Mouse (Mus musculus): Measurements from ENCODE around the gene Mmp14. TPM values are rescaled to one million over a fixed set of nuclear protein-coding genes. Genes with fewer than 3 reads are reported as not detected.

Mmp14 gene
- total and polyA plus RNA-seq, 3 experiments = 19.4 to 29.9 TPM; not detected in 1

GRCm38 (mm10) chr14:54439610-54440009 is 8.2 kb downstream of the Mmp14 start:
- no peak for DNase-seq (ENCODE audit: low read depth, low spot score)
- Histone ChIP-seq H3K27ac (ENCODE audit: control insufficient read depth, low read depth, low read length) (no peak overlapping the region), H3K9ac (ENCODE audit: control insufficient read depth, low read depth, low read length, poor library complexity, severe bottlenecking) (no peak overlapping the region), H3K79me2 (ENCODE audit: control insufficient read depth, insufficient read depth, low read length, poor library complexity) (no peaks in the 10 kb centered on the region), H3K27me3 (ENCODE audit: control insufficient read depth in 1 of 2, insufficient read depth in 2 of 2, low read length in 2 of 2) (no peaks in the 10 kb centered on the region), H3K4me1 (ENCODE audit: control insufficient read depth in 1 of 2, insufficient read depth in 2 of 2, low read length in 2 of 2) (peaks cover 0 to 6% of the 10 kb centered on the region in 2 experiments; a peak in 3 of 4 replicates), H3K9me3 (replicated peaks; ENCODE audit: insufficient read depth, low read length) (no peaks in the 10 kb centered on the region), H3K4me3 (ENCODE audit: control insufficient read depth in 1 of 2, insufficient read depth in 1 of 2, low read depth in 2 of 2, low read length in 2 of 2) (no peak overlapping the region), H3K36me3 (ENCODE audit: control insufficient read depth in 1 of 2, insufficient read depth in 2 of 2, low read length in 2 of 2) (peaks cover 0 to 2% of the 10 kb centered on the region in 2 experiments; a peak in 1 of 4 replicates)
- no peak for TF ChIP-seq HCFC1 (IDR thresholded peaks at IDR 0.05; ENCODE audit: low read depth, low read length)
- no peak for TF ChIP-seq MXI1 (IDR thresholded peaks at IDR 0.05; ENCODE audit: low read depth, low read length)

- no peaks in the 10 kb centered on the region for H3K27me3 ChIP-seq (ENCODE audit: control insufficient read depth in 1 of 2, insufficient read depth in 2 of 2, low read length in 2 of 2)
- H3K4me1 ChIP-seq (ENCODE audit: control insufficient read depth in 1 of 2, insufficient read depth in 2 of 2, low read length in 2 of 2) = peaks cover 3 to 9% of the 10 kb centered on the region in 2 experiments
- DNase-seq (ENCODE audit: low read depth, low spot score) = no peak
- H3K9me3 ChIP-seq (replicated peaks; ENCODE audit: insufficient read depth, low read length) = no peaks in the 10 kb centered on the region
- H3K4me3 ChIP-seq (ENCODE audit: control insufficient read depth in 1 of 2, insufficient read depth in 1 of 2, low read depth in 2 of 2, low read length in 2 of 2) = no peak overlapping the region
- H3K79me2 ChIP-seq (ENCODE audit: control insufficient read depth, insufficient read depth, low read length, poor library complexity) = no peaks in the 10 kb centered on the region
- H3K9ac ChIP-seq (ENCODE audit: control insufficient read depth, low read depth, low read length, poor library complexity, severe bottlenecking) = no peak overlapping the region
- H3K36me3 ChIP-seq (ENCODE audit: control insufficient read depth in 1 of 2, insufficient read depth in 2 of 2, low read length in 2 of 2) = peaks cover 0 to 6% of the 10 kb centered on the region in 2 experiments; a peak in 2 of 4 replicates
- H3K27ac ChIP-seq (ENCODE audit: control insufficient read depth, low read depth, low read length) = no peak overlapping the region
- TF ChIP-seq EP300 (IDR thresholded peaks at IDR 0.05; ENCODE audit: low read depth in 1 of 2, low read length in 2 of 2) (no peak), BHLHE40 (IDR thresholded peaks at IDR 0.05; ENCODE audit: borderline replicate concordance, low read depth, low read length) (no peak), CHD2 (IDR thresholded peaks at IDR 0.05; ENCODE audit: low read length) (no peak), NELFE (IDR thresholded peaks at IDR 0.05; ENCODE audit: low read depth, low read length) (no peak), HCFC1 (IDR thresholded peaks at IDR 0.05; ENCODE audit: low read depth, low read length) (no peak), USF1 (IDR thresholded peaks at IDR 0.05; ENCODE audit: low read depth, low read length) (no peak), SMC3 (IDR thresholded peaks at IDR 0.05; ENCODE audit: low read depth, low read length) (no peak), GABPA (IDR thresholded peaks at IDR 0.05; ENCODE audit: low read depth, low read length) (no peak), TAL1 (IDR thresholded peaks at IDR 0.05; ENCODE audit: low read length) (no peak), CTCF (IDR thresholded peaks at IDR 0.05 in 2 of 3, conservative IDR thresholded peaks at IDR 0.05 in 1 of 3; ENCODE audit: control insufficient read depth in 1 of 3, insufficient read depth in 1 of 3, low read depth in 2 of 3, low read length in 3 of 3, poor library complexity in 1 of 3, severe bottlenecking in 1 of 3) (no peak), MEF2A (IDR thresholded peaks at IDR 0.05; ENCODE audit: extremely low read depth, insufficient replicate concordance, low read depth, low read length, poor library complexity, severe bottlenecking) (no peak), MYB (IDR thresholded peaks at IDR 0.05; ENCODE audit: low read depth, low read length) (no peak), POLR2AphosphoS2 (IDR thresholded peaks at IDR 0.05; ENCODE audit: low read length) (no peak), MXI1 (IDR thresholded peaks at IDR 0.05; ENCODE audit: low read depth, low read length) (no peak), JUND (IDR thresholded peaks at IDR 0.05; ENCODE audit: low read depth, low read length) (no peak)
Measured at GRCm38 (mm10) chr14:54440538-54440937, 9.1 kb downstream of the Mmp14 start.

DNA sequence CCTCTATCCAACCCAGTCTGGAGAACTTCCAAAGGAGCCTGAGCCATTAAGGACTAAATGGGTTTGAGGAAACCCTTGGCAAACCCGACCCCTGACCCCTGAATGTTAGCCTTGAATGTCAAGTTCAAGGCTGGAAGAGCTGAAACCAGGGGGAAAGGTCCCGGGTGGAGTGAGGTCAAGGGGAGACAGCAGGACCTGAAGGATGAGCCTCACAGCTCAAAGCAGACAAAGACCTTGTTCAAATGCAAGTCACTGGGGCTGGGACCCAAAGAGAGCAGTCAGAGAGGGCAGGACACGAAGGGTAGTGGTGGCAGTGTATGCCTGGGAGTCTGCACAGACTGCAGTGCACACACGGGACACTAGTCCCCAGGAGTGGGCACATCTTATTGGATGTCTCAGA is 10.0 kb downstream of the Mmp14 start:
- Histone ChIP-seq H3K79me2 (ENCODE audit: control insufficient read depth, insufficient read depth, low read length, poor library complexity) (no peaks in the 10 kb centered on the region), H3K36me3 (ENCODE audit: control insufficient read depth in 1 of 2, insufficient read depth in 2 of 2, low read length in 2 of 2) (peaks cover 0 to 11% of the 10 kb centered on the region in 2 experiments; a peak in 2 of 4 replicates), H3K9ac (ENCODE audit: control insufficient read depth, low read depth, low read length, poor library complexity, severe bottlenecking) (no peak overlapping the region), H3K4me3 (ENCODE audit: control insufficient read depth in 1 of 2, insufficient read depth in 1 of 2, low read depth in 2 of 2, low read length in 2 of 2) (no peak overlapping the region), H3K4me1 (ENCODE audit: control insufficient read depth in 1 of 2, insufficient read depth in 2 of 2, low read length in 2 of 2) (peaks cover 4 to 18% of the 10 kb centered on the region in 2 experiments), H3K9me3 (replicated peaks; ENCODE audit: insufficient read depth, low read length) (no peaks in the 10 kb centered on the region), H3K27me3 (ENCODE audit: control insufficient read depth in 1 of 2, insufficient read depth in 2 of 2, low read length in 2 of 2) (no peaks in the 10 kb centered on the region), H3K27ac (ENCODE audit: control insufficient read depth, low read depth, low read length) (no peak overlapping the region)
- DNase-seq (ENCODE audit: low read depth, low spot score) = no peak
- TF ChIP-seq ZKSCAN1 (IDR thresholded peaks at IDR 0.05; ENCODE audit: low read depth, low read length) (no peak), TAL1 (IDR thresholded peaks at IDR 0.05; ENCODE audit: low read length) (no peak), JUND (IDR thresholded peaks at IDR 0.05; ENCODE audit: low read depth, low read length) (no peak), ZNF384 (IDR thresholded peaks at IDR 0.05; ENCODE audit: low read depth, low read length) (no peak), MYC (IDR thresholded peaks at IDR 0.05; ENCODE audit: low read depth, low read length) (no peak), UBTF (IDR thresholded peaks at IDR 0.05; ENCODE audit: borderline replicate concordance, insufficient read depth, low read depth, low read length) (no peak), MAZ (IDR thresholded peaks at IDR 0.05; ENCODE audit: low read depth, low read length) (no peak), NRF1 (IDR thresholded peaks at IDR 0.05; ENCODE audit: insufficient read depth, low read depth, low read length, poor library complexity, severe bottlenecking) (no peak), USF2 (IDR thresholded peaks at IDR 0.05; ENCODE audit: borderline replicate concordance in 1 of 2, insufficient read depth in 1 of 2, low read depth in 1 of 2, low read length in 2 of 2) (no peak), EP300 (IDR thresholded peaks at IDR 0.05; ENCODE audit: low read depth in 1 of 2, low read length in 2 of 2) (no peak), ZC3H11A (IDR thresholded peaks at IDR 0.05; ENCODE audit: low read depth, low read length) (no peak), BHLHE40 (IDR thresholded peaks at IDR 0.05; ENCODE audit: borderline replicate concordance, low read depth, low read length) (no peak), CHD1 (IDR thresholded peaks at IDR 0.05; ENCODE audit: low read depth, low read length) (no peak), GABPA (IDR thresholded peaks at IDR 0.05; ENCODE audit: low read depth, low read length) (no peak)
